Mouse (Mus musculus) heart, embryonic 10.5 days (tissue): ENCODE results near the gene Ctsz. TPM values are rescaled to one million over a fixed set of nuclear protein-coding genes. Genes with fewer than 3 reads are reported as not detected.
A peak's percentile ranks its signal among the peaks of the same experiment; 100 is the strongest.

ENCODE experiments used
- DNase-seq: peaks from one replicate; pipeline ENCODE4 v3.0.0-alpha.2; 2017; ENCODE audit warnings: low spot score
- H3K27ac ChIP-seq: fragments of 300-500 bp; sonication (generic); 2 replicates; pipeline ENCODE4 v1.5.1; 2016; ENCODE audit warnings: mild to moderate bottlenecking
- H3K27me3 ChIP-seq: fragments of 300-500 bp; sonication (generic); 2 replicates; pipeline ENCODE4 v1.6.1; 2016; ENCODE audit warnings: mild to moderate bottlenecking; ENCODE audit not compliant: poor library complexity, insufficient read depth, severe bottlenecking
- H3K36me3 ChIP-seq: fragments of 300-500 bp; sonication (generic); 2 replicates; pipeline ENCODE4 v1.6.1; 2016; ENCODE audit warnings: mild to moderate bottlenecking, moderate library complexity
- H3K4me1 ChIP-seq: fragments of 300-500 bp; sonication (generic); 2 replicates; pipeline ENCODE4 v1.6.1; 2016; ENCODE audit warnings: mild to moderate bottlenecking
- H3K4me3 ChIP-seq: fragments of 300-500 bp; sonication (generic); 2 replicates; pipeline ENCODE4 v1.5.1; 2016; ENCODE audit warnings: mild to moderate bottlenecking, moderate library complexity
- H3K9me3 ChIP-seq: fragments of 300-500 bp; sonication (generic); 2 replicates; pipeline ENCODE4 v1.6.1; 2016; ENCODE audit warnings: mild to moderate bottlenecking, moderate library complexity
- WGBS: fragments of 180-500 bp; shearing (Covaris S2); methylation state at CpG from one replicate; pipeline ENCODE4 v1.1.7; 2016; 5-methylcytosine and 5-hydroxymethylcytosine counted together
- polyA plus RNA-seq: library from polyadenylated mRNA; unstranded; fragments of >200 nt; fragmentation: Nextera tagmentation; extraction: Ambion mirVana; gene quantifications from 2 replicates; pipeline ENCODE4 v1.2.1, GENCODE M21; 2016

Gene Ctsz
- 124 and 133 TPM in 2 replicates for polyA plus RNA-seq

GRCm38 (mm10) chr2:174438737-174439449, at the start of gene Ctsz:
TSS of gene Ctsz (minus strand) at chr2:174439039.
- Histone ChIP-seq H3K27ac (peak within 1 kb of the TSS; percentile 91), H3K9me3 (no peaks in the 10 kb centered on the region), H3K36me3 (peaks cover 26% of the 10 kb centered on the region), H3K4me1 (peaks cover 42% of the 10 kb centered on the region), H3K27me3 (no peaks in the 10 kb centered on the region), H3K4me3 (peak within 1 kb of the TSS; percentile 78)
- DNase-seq: peak; percentile 92
- under 1% methylated on average over 38 of the region's 38 CpGs for WGBS

GRCm38 (mm10) chr2:174487005-174487404, 48.2 kb upstream of the Ctsz start:
- Histone ChIP-seq H3K27me3 (no peaks in the 10 kb centered on the region), H3K4me3 (no peak overlapping the region), H3K4me1 (no peaks in the 10 kb centered on the region), H3K27ac (no peak overlapping the region), H3K36me3 (no peaks in the 10 kb centered on the region), H3K9me3 (no peaks in the 10 kb centered on the region)
- DNase-seq: no peak
- WGBS: 83% methylated on average over 5 of the region's 5 CpGs

GRCm38 (mm10) chr2:174478746-174479145, 39.9 kb upstream of the Ctsz start:
- H3K4me3 ChIP-seq: no peak overlapping the region
- 0 out of 2 replicates have a peak, but pooled peaks cover 4% of the 10 kb centered on the region for H3K27me3 ChIP-seq
- DNase-seq: no peak
- no peaks in the 10 kb centered on the region for H3K9me3 ChIP-seq
- no peak overlapping the region for H3K27ac ChIP-seq
- H3K4me1 ChIP-seq: no peaks in the 10 kb centered on the region
- 65% methylated on average over 5 of the region's 5 CpGs for WGBS
- no peaks in the 10 kb centered on the region for H3K36me3 ChIP-seq

GRCm38 (mm10) chr2:174477543-174478319, 38.9 kb upstream of the Ctsz start:
- Histone ChIP-seq H3K27ac (no peak overlapping the region), H3K36me3 (no peaks in the 10 kb centered on the region), H3K27me3 (0 out of 2 replicates have a peak, but pooled peaks cover 4% of the 10 kb centered on the region), H3K9me3 (no peaks in the 10 kb centered on the region), H3K4me3 (no peak overlapping the region), H3K4me1 (peaks cover 8% of the 10 kb centered on the region; the same call in 1 of the 2 replicates)
- 74% methylated on average over 3 of the region's 3 CpGs for WGBS
- no peak for DNase-seq

- H3K27ac ChIP-seq: peak overlapping the region; percentile 95
- peaks cover 26% of the 10 kb centered on the region for H3K36me3 ChIP-seq
- 0 out of 2 replicates have a peak, but pooled peaks cover 4% of the 10 kb centered on the region for H3K27me3 ChIP-seq
- peaks cover 32% of the 10 kb centered on the region for H3K4me1 ChIP-seq
- no peaks in the 10 kb centered on the region for H3K9me3 ChIP-seq
- peak overlapping the region; percentile 78 for H3K4me3 ChIP-seq
- WGBS: 83% methylated on average over 5 of the region's 5 CpGs
- DNase-seq: no peak
Observed at GRCm38 (mm10) chr2:174473550-174473927, 34.7 kb upstream of the Ctsz start.

- H3K4me3 ChIP-seq: peak within 1 kb of the TSS; percentile 78
- peak within 1 kb of the TSS; percentile 95 for H3K27ac ChIP-seq
- peaks cover 32% of the 10 kb centered on the region for H3K36me3 ChIP-seq
- peak; percentile 100 for DNase-seq
- H3K27me3 ChIP-seq: 0 out of 2 replicates have a peak, but pooled peaks cover 4% of the 10 kb centered on the region
- no peaks in the 10 kb centered on the region for H3K9me3 ChIP-seq
- H3K4me1 ChIP-seq: peaks cover 32% of the 10 kb centered on the region
- WGBS: 1% methylated on average over 53 of the region's 53 CpGs
Observed at GRCm38 (mm10) chr2:174472818-174473549, 34.1 kb upstream of the Ctsz start, which contains the start of gene Prelid3b. TSS of gene Prelid3b (minus strand) at chr2:174473081.

GRCm38 (mm10) chr2:174472407-174472806, 33.6 kb upstream of the Ctsz start:
- Histone ChIP-seq H3K4me1 (peaks cover 32% of the 10 kb centered on the region), H3K9me3 (no peaks in the 10 kb centered on the region), H3K36me3 (peaks cover 36% of the 10 kb centered on the region), H3K27ac (peak overlapping the region; percentile 95), H3K27me3 (0 out of 2 replicates have a peak, but pooled peaks cover 4% of the 10 kb centered on the region), H3K4me3 (peak overlapping the region; percentile 78)
- no peak for DNase-seq
- 8% methylated on average over 30 of the region's 30 CpGs for WGBS

- H3K36me3 ChIP-seq: peaks cover 52% of the 10 kb centered on the region
- no peak overlapping the region for H3K27ac ChIP-seq
- 0 out of 2 replicates have a peak, but pooled peaks cover 4% of the 10 kb centered on the region for H3K27me3 ChIP-seq
- peaks cover 32% of the 10 kb centered on the region for H3K4me1 ChIP-seq
- WGBS: 84% methylated on average over 7 of the region's 7 CpGs
- DNase-seq: no peak
- H3K4me3 ChIP-seq: peak overlapping the region; percentile 3; the same call in 1 of the 2 replicates
- no peaks in the 10 kb centered on the region for H3K9me3 ChIP-seq
Observed at GRCm38 (mm10) chr2:174470786-174471405, 32.1 kb upstream of the Ctsz start.

GRCm38 (mm10) chr2:174470333-174470732, 31.5 kb upstream of the Ctsz start:
- Histone ChIP-seq H3K27me3 (no peaks in the 10 kb centered on the region), H3K4me1 (peaks cover 32% of the 10 kb centered on the region), H3K27ac (no peak overlapping the region), H3K36me3 (peaks cover 57% of the 10 kb centered on the region), H3K9me3 (no peaks in the 10 kb centered on the region), H3K4me3 (no peak overlapping the region)
- DNase-seq: no peak
- WGBS: 70% methylated on average over 4 of the region's 4 CpGs

- H3K36me3 ChIP-seq: peaks cover 70% of the 10 kb centered on the region
- no peaks in the 10 kb centered on the region for H3K9me3 ChIP-seq
- peaks cover 11% of the 10 kb centered on the region for H3K4me1 ChIP-seq
- H3K27ac ChIP-seq: peak within 1 kb of the TSS; percentile 99
- H3K27me3 ChIP-seq: no peaks in the 10 kb centered on the region
- DNase-seq: peak; percentile 99
- H3K4me3 ChIP-seq: peak within 1 kb of the TSS; percentile 81
- WGBS: 2% methylated on average over 48 of the region's 48 CpGs
Observed at GRCm38 (mm10) chr2:174463789-174464523, 25.1 kb upstream of the Ctsz start, which contains the start of gene Atp5e. TSS of gene Atp5e (minus strand) at chr2:174464105.

- Histone ChIP-seq H3K27me3 (no peaks in the 10 kb centered on the region), H3K27ac (peak overlapping the region; percentile 99), H3K9me3 (no peaks in the 10 kb centered on the region), H3K4me3 (peak overlapping the region; percentile 81), H3K4me1 (peaks cover 11% of the 10 kb centered on the region), H3K36me3 (peaks cover 64% of the 10 kb centered on the region)
- 35% methylated on average over 10 of the region's 10 CpGs for WGBS
- no peak for DNase-seq
Observed at GRCm38 (mm10) chr2:174463370-174463769, 24.5 kb upstream of the Ctsz start.
